Mouse (Mus musculus) limb, embryonic 11.5 days (tissue): ENCODE measurements at regions not wholly inside any gene's neighbourhood (a gene's known extent, or its start where the extent isn't known, plus 50 kb on each side); places are given as distances from the start of the nearest gene placed in this dataset.

ENCODE experiments used
- ATAC-seq: fragments of 200-750 bp; cut with Nextera tagmentation; 2 replicates; pipeline ENCODE4 v1.8.0; 2017; ENCODE audit warnings: low read depth; ENCODE audit not compliant: insufficient number of reproducible peaks, low FRiP score, low TSS enrichment
- DNase-seq: peaks from one replicate; pipeline ENCODE4 v3.0.0-alpha.2; 2015; ENCODE audit warnings: low spot score
- H3K27ac ChIP-seq: fragments of 300-500 bp; sonication (generic); replicated peaks from 2 replicates; pipeline ENCODE4 v1.5.1; 2014; ENCODE audit warnings: low read depth, mild to moderate bottlenecking, low read length
- H3K27me3 ChIP-seq: fragments of 300-500 bp; sonication (generic); 2 replicates; pipeline ENCODE4 v1.6.1; 2014; ENCODE audit warnings: mild to moderate bottlenecking, low read length, mixed read lengths; ENCODE audit not compliant: control insufficient read depth, insufficient read depth
- H3K36me3 ChIP-seq: fragments of 300-500 bp; sonication (generic); 2 replicates; pipeline ENCODE4 v1.6.1; 2014; ENCODE audit warnings: mild to moderate bottlenecking, low read length, moderate library complexity, mixed read lengths; ENCODE audit not compliant: control insufficient read depth, insufficient read depth
- H3K4me1 ChIP-seq: fragments of 300-500 bp; sonication (generic); 2 replicates; pipeline ENCODE4 v1.6.1; 2014; ENCODE audit warnings: low read length, mixed read lengths; ENCODE audit not compliant: control insufficient read depth, insufficient read depth
- H3K4me2 ChIP-seq: fragments of 300-500 bp; sonication (generic); 2 replicates; pipeline ENCODE4 v1.6.1; 2014; ENCODE audit warnings: low read depth, mild to moderate bottlenecking, moderate library complexity; ENCODE audit not compliant: severe bottlenecking
- H3K4me3 ChIP-seq: fragments of 300-500 bp; sonication (generic); 2 replicates; pipeline ENCODE4 v1.5.1; 2014; ENCODE audit warnings: low read depth, low read length
- H3K9ac ChIP-seq: fragments of 300-500 bp; sonication (generic); 2 replicates; pipeline ENCODE4 v1.6.1; 2014; ENCODE audit warnings: mild to moderate bottlenecking, low read length
- H3K9me3 ChIP-seq: fragments of 300-500 bp; sonication (generic); 2 replicates; pipeline ENCODE4 v1.6.1; 2016; ENCODE audit warnings: low read length; ENCODE audit not compliant: control insufficient read depth
- WGBS: fragments of 180-500 bp; shearing (Covaris S2); extraction: QIAGEN DNeasy Blood & Tissue Kit; methylation state at CpG from one replicate; pipeline ENCODE4 v1.1.7; 2014; 5-methylcytosine and 5-hydroxymethylcytosine counted together

DNA sequence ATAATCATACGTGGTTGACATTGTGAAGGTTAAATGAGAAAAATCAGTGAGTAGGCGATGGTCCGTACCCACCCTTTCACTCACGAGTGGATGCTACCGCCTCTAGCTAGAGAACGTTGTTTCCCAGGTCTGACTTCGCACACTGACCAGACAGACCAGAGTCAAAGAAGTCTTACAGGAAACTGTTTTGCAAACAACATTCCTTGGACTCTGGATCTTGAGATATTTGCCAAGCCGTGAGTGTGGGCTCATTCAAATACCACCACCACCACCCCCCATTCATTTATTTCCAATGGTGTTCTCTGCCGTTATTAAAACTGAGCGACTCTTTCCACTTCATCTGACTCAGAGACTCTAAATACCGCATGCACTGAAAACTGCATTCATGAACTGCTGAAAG is 234.2 kb downstream of the Lmo4 start:
- Histone ChIP-seq H3K4me2 (no peak overlapping the region), H3K36me3 (no peaks in the 10 kb centered on the region), H3K4me3 (no peak overlapping the region), H3K9ac (no peak overlapping the region), H3K27me3 (no peaks in the 10 kb centered on the region), H3K27ac (no peak overlapping the region), H3K9me3 (no peaks in the 10 kb centered on the region), H3K4me1 (no peaks in the 10 kb centered on the region)
- no peak for ATAC-seq
- DNase-seq, result no peak
- 89% methylated on average over 11 of the region's 11 CpGs for WGBS

DNA sequence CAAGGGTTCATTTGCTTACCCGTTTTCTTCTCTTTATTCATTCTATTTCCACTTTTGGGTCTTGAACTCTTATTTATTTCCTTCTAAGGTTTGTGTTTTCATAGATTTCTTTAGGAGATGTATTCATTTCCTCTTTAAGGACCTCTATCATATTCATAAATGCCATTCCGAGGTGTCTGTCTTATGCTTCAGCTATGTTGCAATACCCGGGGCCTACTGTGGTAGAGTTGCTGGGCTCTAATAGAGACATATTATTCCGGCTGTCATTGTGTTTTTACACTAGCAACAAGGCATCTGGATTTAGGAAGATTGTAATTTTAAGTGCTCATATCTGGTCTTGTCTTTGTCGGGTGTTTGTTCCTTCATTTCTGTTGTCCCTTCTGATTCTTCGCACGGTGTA is 249.5 kb downstream of the Lmo4 start:
- no peaks in the 10 kb centered on the region for H3K36me3 ChIP-seq
- no peaks in the 10 kb centered on the region for H3K27me3 ChIP-seq
- no peaks in the 10 kb centered on the region for H3K9me3 ChIP-seq
- H3K4me1 ChIP-seq, result no peaks in the 10 kb centered on the region
- DNase-seq (no peak), ATAC-seq (no peak)
- no peak overlapping the region for H3K4me3 ChIP-seq
- no peak overlapping the region for H3K27ac ChIP-seq
- H3K4me2 ChIP-seq, result no peak overlapping the region
- 93% methylated on average over 7 of the region's 7 CpGs for WGBS
- H3K9ac ChIP-seq, result no peak overlapping the region

DNA sequence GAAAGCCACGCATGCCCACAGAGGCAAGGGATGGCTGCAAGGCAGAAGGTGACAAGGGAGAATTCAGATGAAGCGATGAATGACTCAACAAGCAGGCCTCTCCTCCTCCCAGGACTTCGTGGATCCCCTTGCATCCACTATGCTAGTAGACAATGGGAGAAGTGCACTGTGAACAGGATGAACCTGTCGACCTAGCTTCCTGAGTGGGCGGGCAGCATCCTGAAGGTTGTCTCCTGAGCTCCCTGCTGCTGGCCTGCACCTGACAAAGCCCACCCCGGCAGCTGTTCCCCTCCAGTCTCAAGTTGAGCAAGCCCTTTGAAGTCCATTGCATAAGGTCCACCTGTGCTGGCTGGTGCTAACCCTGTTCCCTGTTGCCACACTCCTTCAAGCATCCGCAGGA is 250.2 kb downstream of the Lmo4 start:
- Histone ChIP-seq H3K36me3 (no peaks in the 10 kb centered on the region), H3K9me3 (no peaks in the 10 kb centered on the region), H3K27ac (no peak overlapping the region), H3K9ac (no peak overlapping the region), H3K4me2 (no peak overlapping the region), H3K4me1 (no peaks in the 10 kb centered on the region), H3K27me3 (no peaks in the 10 kb centered on the region), H3K4me3 (no peak overlapping the region)
- 84% methylated on average over 7 of the region's 7 CpGs for WGBS
- no peak for DNase-seq
- ATAC-seq, result no peak

DNA sequence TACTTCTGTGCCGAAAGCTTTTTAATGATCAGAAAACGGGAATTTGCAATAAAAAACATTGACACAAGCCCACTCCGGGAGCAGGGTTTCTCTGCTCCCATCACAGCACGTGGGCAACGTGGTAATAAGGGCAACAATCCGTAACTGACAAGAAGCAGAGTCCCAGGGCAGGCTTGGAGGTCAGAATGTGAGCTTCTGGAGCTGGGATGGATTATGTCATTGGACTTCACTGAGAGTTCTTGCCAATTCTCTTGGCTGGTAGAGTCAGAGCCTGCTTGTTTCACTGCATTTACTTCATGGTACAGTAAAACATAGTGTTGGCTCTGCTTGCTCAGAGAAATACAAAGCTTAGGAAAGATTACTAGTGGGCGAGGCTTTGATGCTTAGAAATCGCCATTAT is 252.7 kb downstream of the Lmo4 start:
- DNase-seq (no peak), ATAC-seq (no peak)
- H3K4me3 ChIP-seq, result no peak overlapping the region
- no peaks in the 10 kb centered on the region for H3K36me3 ChIP-seq
- no peak overlapping the region for H3K9ac ChIP-seq
- no peaks in the 10 kb centered on the region for H3K9me3 ChIP-seq
- WGBS, result 54% methylated on average over 8 of the region's 8 CpGs
- no peak overlapping the region for H3K27ac ChIP-seq
- H3K27me3 ChIP-seq, result no peaks in the 10 kb centered on the region
- no peaks in the 10 kb centered on the region; the same call in 1 of the 2 replicates for H3K4me1 ChIP-seq
- H3K4me2 ChIP-seq, result no peak overlapping the region

DNA sequence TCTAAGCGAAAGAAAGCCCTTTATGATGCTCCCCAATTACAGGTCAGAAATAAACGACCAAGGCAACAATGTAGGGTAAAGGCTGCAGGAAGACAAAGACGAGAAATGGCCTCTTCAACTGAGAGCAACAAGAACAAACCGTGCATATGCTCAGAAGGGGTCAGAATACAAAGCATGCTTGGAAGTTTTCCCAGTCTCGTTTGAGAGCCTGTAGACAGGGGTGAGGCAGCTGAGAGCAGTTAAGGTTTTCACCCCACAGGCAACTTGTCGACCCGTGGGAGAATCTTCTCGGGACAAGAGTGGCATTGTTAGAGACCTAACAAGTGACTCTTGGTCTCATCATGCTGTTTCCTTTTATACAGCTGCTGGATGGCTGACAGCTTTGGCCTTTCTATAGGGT is 255.4 kb downstream of the Lmo4 start:
- H3K9me3 ChIP-seq, result no peaks in the 10 kb centered on the region
- no peaks in the 10 kb centered on the region; the same call in 1 of the 2 replicates for H3K4me1 ChIP-seq
- H3K4me3 ChIP-seq, result no peak overlapping the region
- WGBS, result 72% methylated on average over 8 of the region's 8 CpGs
- no peaks in the 10 kb centered on the region for H3K36me3 ChIP-seq
- H3K27ac ChIP-seq, result no peak overlapping the region
- H3K4me2 ChIP-seq, result no peak overlapping the region
- no peak for ATAC-seq
- DNase-seq, result no peak
- H3K27me3 ChIP-seq, result no peaks in the 10 kb centered on the region
- H3K9ac ChIP-seq, result no peak overlapping the region

DNA sequence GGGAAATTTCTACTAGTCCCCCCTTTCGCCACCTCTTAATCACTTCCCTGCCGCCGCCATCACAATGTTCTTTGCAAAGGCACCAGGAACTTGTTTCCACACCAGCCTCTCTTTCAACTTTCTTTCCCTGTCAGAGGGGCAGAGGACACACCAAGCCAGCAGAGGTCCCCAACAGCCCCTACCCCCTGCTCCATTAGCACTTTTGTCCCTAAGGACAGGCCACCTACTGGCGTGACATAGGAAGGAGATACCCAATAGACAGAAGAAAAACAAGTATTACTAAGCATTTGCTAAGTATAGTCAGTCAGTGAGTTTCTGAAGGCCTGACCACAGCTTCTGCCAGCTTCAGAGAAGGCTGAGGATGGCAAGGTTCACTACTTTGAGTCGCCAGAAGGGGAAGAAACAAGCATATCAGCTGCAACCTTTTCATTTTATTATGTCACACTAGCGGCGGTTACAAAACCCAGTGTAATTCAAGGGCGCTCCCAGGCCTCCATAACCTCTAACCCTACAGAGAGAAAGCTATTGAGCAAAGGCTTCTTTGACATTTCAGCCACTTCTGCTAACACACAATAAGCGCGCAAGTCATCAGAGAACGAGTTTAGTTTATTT is 255.9 kb downstream of the Lmo4 start:
- H3K27ac ChIP-seq, result no peak overlapping the region
- H3K27me3 ChIP-seq, result no peaks in the 10 kb centered on the region
- no peak overlapping the region for H3K9ac ChIP-seq
- no peaks in the 10 kb centered on the region; the same call in 1 of the 2 replicates for H3K4me1 ChIP-seq
- H3K4me3 ChIP-seq, result no peak overlapping the region
- H3K9me3 ChIP-seq, result no peaks in the 10 kb centered on the region
- ATAC-seq (no peak), DNase-seq (peak; percentile 35)
- 72% methylated on average over 11 of the region's 11 CpGs for WGBS
- no peaks in the 10 kb centered on the region for H3K36me3 ChIP-seq
- no peak overlapping the region for H3K4me2 ChIP-seq

DNA sequence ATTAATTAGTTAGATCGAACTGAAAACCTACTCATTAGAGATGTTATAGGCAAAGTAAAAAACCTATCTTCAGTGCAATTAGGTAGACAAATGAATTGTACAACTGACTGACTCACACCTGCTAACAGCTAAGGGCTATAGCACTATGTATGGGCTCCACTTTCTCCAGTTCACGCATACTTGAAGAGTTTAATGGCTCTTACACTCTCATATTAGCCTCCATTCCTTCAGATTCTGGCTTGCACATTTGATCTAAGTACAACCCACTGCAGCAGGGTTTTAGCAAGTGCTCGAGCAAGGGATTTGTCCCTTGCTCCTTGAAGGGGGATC is 257.1 kb downstream of the Lmo4 start:
- no peak overlapping the region for H3K9ac ChIP-seq
- no peak overlapping the region for H3K27ac ChIP-seq
- H3K4me3 ChIP-seq, result no peak overlapping the region
- no peak for ATAC-seq
- WGBS, result 25% methylated on average over 3 of the region's 3 CpGs
- DNase-seq, result no peak
- no peaks in the 10 kb centered on the region for H3K27me3 ChIP-seq
- H3K4me1 ChIP-seq, result no peaks in the 10 kb centered on the region; the same call in 1 of the 2 replicates
- no peaks in the 10 kb centered on the region for H3K9me3 ChIP-seq
- H3K36me3 ChIP-seq, result no peaks in the 10 kb centered on the region
- H3K4me2 ChIP-seq, result no peak overlapping the region

DNA sequence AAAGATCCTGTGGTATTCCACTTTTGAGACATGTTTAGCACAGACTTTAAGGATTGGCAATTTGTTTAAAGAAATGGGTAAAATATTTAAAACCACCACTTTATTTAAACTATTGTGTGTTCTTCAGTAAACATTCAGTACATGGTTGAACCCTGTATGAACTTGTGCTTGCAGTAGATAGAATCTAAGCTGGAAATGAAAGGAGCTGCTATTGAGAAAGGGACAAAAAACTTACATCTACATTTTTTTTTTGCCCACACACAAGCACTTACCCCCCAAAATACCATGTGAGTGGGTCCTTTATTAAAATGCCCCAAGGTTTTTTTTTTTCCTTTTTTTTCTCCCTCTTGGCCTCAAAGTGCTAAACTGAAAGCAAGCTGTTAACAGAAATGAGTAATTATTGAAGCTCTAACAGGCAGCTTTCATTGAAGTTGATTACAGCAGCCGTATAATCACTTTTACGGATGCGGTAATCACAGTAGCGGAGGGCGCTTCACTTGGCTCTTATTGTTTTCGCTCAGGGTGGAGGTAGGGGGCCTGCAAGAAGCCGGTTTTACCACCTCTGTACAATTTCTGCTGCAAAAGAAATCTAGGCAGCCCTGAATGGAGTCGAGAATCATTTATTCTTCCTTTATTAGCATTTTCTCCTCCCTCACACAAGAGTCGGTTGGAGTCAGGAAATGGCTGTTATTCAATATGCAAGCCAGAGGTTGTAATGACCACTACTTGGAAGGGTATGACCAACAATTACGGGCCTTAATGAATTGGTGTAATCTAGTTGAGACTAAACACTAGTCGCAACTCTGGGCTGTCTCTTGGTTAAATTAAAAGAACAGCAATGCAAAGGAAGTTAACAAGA is 257.7 kb downstream of the Lmo4 start:
- 13% methylated on average over 11 of the region's 11 CpGs for WGBS
- H3K4me2 ChIP-seq, result peak overlapping the region; percentile 8; the same call in 1 of the 2 replicates
- DNase-seq, result no peak

More for the DNA sequence above, 257.7 kb downstream of the Lmo4 start:
- Histone ChIP-seq H3K27me3 (no peaks in the 10 kb centered on the region), H3K27ac (no peak overlapping the region), H3K9ac (no peak overlapping the region), H3K36me3 (no peaks in the 10 kb centered on the region), H3K4me1 (no peaks in the 10 kb centered on the region; the same call in 1 of the 2 replicates), H3K4me3 (no peak overlapping the region), H3K9me3 (no peaks in the 10 kb centered on the region)
- ATAC-seq, result no peak
